Mouse (Mus musculus) central nervous system, embryonic 14 days (tissue): Measurements from ENCODE around the gene Olfr1134. TPM values are rescaled to one million over a fixed set of nuclear protein-coding genes. Genes with fewer than 3 reads are reported as not detected.

Experiments
- polyA plus RNA-seq: library from polyadenylated mRNA; depleted of rRNA; stranded (reverse); fragments of >200 nt; gene quantifications from 2 replicates; pipeline ENCODE4 v1.2.3, GENCODE M21; 2012; rRNA removed

Olfr1134 gene
- polyA plus RNA-seq = not detected in 2 replicates

DNA sequence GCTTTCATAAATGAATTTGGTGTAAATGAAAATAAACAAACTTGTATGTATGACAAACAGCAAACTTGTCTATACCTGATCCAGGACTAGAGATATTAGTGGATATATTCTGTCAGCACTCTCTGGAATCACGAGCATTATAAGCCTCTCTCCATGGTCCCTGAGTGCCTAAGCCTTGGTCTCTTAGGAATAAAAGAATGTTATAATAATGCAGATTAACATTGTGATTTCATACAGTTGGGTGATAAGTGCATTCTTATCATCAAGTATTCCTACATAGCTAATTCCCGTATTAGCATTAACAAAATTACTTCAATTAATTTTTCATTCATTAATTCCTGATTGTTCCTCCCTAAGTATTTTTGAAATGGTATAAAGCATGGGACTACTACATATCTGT lies at the start of gene Olfr1134:
Gene Olfr1134 (minus strand): TSS at position 101 of the 400 bp plus-strand sequence.

DNA sequence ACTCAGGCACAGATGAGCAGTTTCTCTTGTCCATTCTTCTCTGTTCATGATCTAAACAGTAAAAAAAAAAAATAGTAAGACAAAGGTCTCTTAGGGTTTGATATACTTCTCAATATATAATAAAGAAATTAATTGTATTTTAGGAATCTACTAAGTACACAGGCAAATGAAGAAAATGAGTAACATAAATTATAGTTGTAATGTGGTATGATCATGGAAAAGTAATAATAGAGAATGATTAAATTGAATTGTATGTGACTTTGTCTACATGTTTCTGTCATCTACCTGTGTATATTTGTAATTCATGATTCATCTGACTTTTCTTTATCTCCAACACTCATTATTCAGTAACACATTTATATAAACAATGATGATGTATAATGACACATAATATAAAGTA lies 35.6 kb upstream of the Olfr1134 start, which contains the start of gene Olfr1136:
Gene Olfr1136 (minus strand): TSS at position 101 of the 400 bp plus-strand sequence.

DNA sequence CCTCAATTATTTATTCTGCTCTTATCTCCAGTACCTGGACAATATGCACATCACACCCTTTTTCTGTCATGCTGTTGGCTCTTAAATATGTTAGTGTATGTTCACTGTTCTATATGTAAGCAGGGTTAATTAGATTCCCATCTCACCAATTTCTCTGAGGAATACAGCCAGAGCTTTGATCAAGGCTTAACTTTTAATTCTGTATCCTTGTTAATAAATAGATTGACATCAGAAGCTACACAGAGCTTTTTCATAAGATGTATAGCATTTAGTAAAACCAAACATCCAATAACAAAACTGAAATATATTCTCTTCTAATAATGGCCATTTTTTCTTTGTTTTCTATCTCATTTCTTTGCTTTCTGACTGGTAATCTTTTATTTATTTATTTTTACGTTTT lies 15.3 kb upstream of the Olfr1134 start, which contains the start of gene Olfr1135:
Gene Olfr1135 (minus strand): TSS at position 101 of the 400 bp plus-strand sequence.

DNA sequence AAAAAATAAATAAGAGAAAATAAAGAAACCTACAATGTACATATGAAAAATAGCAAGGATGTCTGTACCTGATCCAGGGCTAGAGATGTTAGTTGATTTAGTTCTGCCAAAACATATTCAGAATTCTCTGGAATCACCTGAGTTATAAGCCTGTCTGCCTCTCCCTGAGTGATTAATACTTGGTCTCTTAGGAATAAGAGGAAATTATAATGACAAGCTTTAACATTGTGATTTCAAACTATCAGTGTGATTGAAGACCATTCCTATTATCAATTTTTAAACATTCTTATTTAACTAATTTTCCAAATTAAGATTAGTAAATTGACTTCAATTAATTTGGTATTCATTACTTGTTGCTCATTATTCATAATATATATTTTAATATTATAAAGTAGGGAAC lies 11.0 kb downstream of the Olfr1134 start, which contains the start of gene Olfr1133:
Gene Olfr1133 (minus strand): TSS at position 101 of the 400 bp plus-strand sequence.

DNA sequence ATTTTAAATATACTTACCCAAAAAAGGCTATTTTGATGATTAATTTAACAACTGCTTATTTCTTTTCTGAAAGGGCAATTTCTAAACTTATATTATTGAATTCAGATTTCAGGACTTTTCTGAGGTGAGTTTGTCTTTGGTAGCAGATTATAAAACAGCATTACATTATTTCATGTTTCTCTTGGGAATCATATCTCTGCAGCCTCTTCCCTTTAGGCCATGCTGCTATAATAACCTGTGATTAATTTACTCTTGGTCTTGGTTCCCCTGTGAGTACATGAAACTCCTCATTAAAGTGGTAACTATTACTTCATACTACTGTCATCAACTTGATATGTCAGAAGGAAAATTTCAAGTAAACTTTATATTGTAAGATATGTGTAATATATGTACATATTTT lies 20.8 kb downstream of the Olfr1134 start, which contains the start of gene Olfr1132:
Gene Olfr1132 (minus strand): TSS at position 101 of the 400 bp plus-strand sequence.

DNA sequence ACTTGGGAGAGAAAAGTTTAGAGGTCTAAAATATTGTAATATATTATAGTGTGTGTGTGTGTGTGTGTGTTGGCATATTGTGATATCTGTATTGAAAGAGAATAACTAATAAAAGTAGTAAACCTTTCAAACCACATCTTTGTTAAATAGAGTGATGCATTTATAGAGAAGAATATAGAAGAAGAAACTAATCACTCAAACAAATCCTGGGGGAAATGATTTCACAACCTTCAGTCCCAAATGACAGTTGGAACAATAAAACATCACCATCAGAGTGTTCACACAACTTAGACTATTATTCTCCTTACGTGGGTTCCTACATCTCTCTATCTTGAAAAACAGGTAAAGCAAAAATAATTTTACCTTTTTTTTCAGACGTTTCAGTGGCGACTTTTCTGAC lies 31.5 kb downstream of the Olfr1134 start, which contains the start of gene Olfr1131:
Gene Olfr1131 (plus strand): TSS at position 301 of the 400 bp plus-strand sequence.

DNA sequence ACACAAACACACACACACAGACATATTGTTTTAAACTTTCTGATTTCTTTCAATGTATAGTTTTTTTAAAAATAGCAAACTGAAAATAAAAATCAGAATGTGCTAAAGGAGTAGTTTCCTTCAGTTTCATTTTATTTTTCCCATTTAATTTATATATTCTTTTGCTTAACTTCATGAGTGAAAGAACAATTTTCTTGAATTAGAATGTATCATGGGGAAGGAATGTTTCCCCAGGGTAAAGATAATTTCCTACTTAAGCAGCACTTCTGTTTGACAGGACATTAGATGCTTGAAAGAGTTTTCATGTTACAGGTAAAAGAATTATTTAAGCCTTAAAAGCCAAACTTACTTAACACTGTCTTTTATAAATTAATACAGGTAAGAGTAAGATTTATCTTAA lies 52.3 kb downstream of the Olfr1134 start, which contains the start of gene Olfr1130:
Gene Olfr1130 (plus strand): TSS at position 301 of the 400 bp plus-strand sequence.

Other genes with a start within 250 kb of the Olfr1134 start
- not detected in 2 replicates for gene Olfr1123, start 241.8 kb downstream of the Olfr1134 start, polyA plus RNA-seq
- not detected in 2 replicates for gene Olfr1124, start 228.2 kb downstream of the Olfr1134 start, polyA plus RNA-seq
- gene Olfr1126, start 204.5 kb downstream of the Olfr1134 start, polyA plus RNA-seq = not detected in 2 replicates
- not detected in 2 replicates for gene Pramel7, start 161.4 kb downstream of the Olfr1134 start, polyA plus RNA-seq
- not detected in 2 replicates for gene Pramel6, start 151.9 kb downstream of the Olfr1134 start, polyA plus RNA-seq
- not detected in 2 replicates for gene Olfr153, start 126.7 kb downstream of the Olfr1134 start, polyA plus RNA-seq
- not detected in 2 replicates for gene Olfr1128, start 112.9 kb downstream of the Olfr1134 start, polyA plus RNA-seq
- gene Olfr1129, start 84.6 kb downstream of the Olfr1134 start, polyA plus RNA-seq = not detected in 2 replicates
- not detected in 2 replicates for gene Olfr1130, start 52.2 kb downstream of the Olfr1134 start, polyA plus RNA-seq
- gene Olfr1131, start 31.4 kb downstream of the Olfr1134 start, polyA plus RNA-seq = not detected in 2 replicates
- not detected in 2 replicates for gene Olfr1132, start 20.9 kb downstream of the Olfr1134 start, polyA plus RNA-seq
- gene Olfr1133, start 11.1 kb downstream of the Olfr1134 start, polyA plus RNA-seq = not detected in 2 replicates
- not detected in 2 replicates for gene Olfr1135, start 15.2 kb upstream of the Olfr1134 start, polyA plus RNA-seq
- gene Olfr1136, start 35.5 kb upstream of the Olfr1134 start, polyA plus RNA-seq = not detected in 2 replicates
- not detected in 2 replicates for gene Olfr1137, start 54.7 kb upstream of the Olfr1134 start, polyA plus RNA-seq
- not detected in 2 replicates for gene Olfr1138, start 81.5 kb upstream of the Olfr1134 start, polyA plus RNA-seq
- gene Olfr1140, start 85.3 kb upstream of the Olfr1134 start, polyA plus RNA-seq = not detected in 2 replicates
- gene Olfr1141, start 95.5 kb upstream of the Olfr1134 start, polyA plus RNA-seq = not detected in 2 replicates
- gene Olfr152, start 121.0 kb upstream of the Olfr1134 start, polyA plus RNA-seq = not detected in 2 replicates
- gene Olfr1143, start 142.1 kb upstream of the Olfr1134 start, polyA plus RNA-seq = not detected in 2 replicates
- not detected in 2 replicates for gene Olfr1145, start 151.4 kb upstream of the Olfr1134 start, polyA plus RNA-seq
- gene Olfr1148, start 172.1 kb upstream of the Olfr1134 start, polyA plus RNA-seq = not detected in 2 replicates
- not detected in 2 replicates for gene Olfr1150-ps1, start 185.5 kb upstream of the Olfr1134 start, polyA plus RNA-seq
- not detected in 2 replicates for gene Olfr1151, start 197.4 kb upstream of the Olfr1134 start, polyA plus RNA-seq
- gene Olfr1152, start 208.0 kb upstream of the Olfr1134 start, polyA plus RNA-seq = 0.01 TPM in 2 replicates
- not detected in 2 replicates for gene Olfr1153, start 236.5 kb upstream of the Olfr1134 start, polyA plus RNA-seq
- not detected in 2 replicates for gene Olfr1154, start 246.7 kb upstream of the Olfr1134 start, polyA plus RNA-seq